Mouse (Mus musculus) CH12.LX (cell line): ENCODE results near the gene Avp. TPM values are rescaled to one million over a fixed set of nuclear protein-coding genes. Genes with fewer than 3 reads are reported as not detected.

Experiments used
- DNase-seq: peaks from one replicate; pipeline ENCODE4 v3.0.0-alpha.2; 2013; ENCODE audit errors: extremely low read depth
- H3K27ac ChIP-seq: 2 replicates; pipeline ENCODE4 v1.5.1; 2012; ENCODE audit warnings: low read depth, mild to moderate bottlenecking, control low read depth, moderate library complexity; ENCODE audit not compliant: insufficient read depth
- H3K27me3 ChIP-seq: replicated peaks from 2 replicates; pipeline ENCODE3; 2012; ENCODE audit warnings: inconsistent platforms
- H3K36me3 ChIP-seq, 2 experiments: replicated peaks in 1 of 2; 2 replicates each; pipeline versions ENCODE3 to v1.6.1; 2012; ENCODE audit warnings: inconsistent platforms in 1 of 2, low read length in 1 of 2, mild to moderate bottlenecking in 1 of 2, mixed read lengths in 1 of 2, moderate library complexity in 1 of 2; ENCODE audit not compliant: control insufficient read depth in 1 of 2, insufficient read depth in 1 of 2
- H3K4me1 ChIP-seq, 2 experiments: 2 replicates each; pipeline ENCODE4 v1.6.1; 2012; ENCODE audit warnings: inconsistent platforms in 1 of 2, moderate library complexity in 1 of 2; ENCODE audit not compliant: insufficient read depth in 2 of 2, control insufficient read depth in 1 of 2
- H3K4me2 ChIP-seq: 2 replicates; pipeline ENCODE4 v1.6.1; 2012; ENCODE audit warnings: low read depth, mild to moderate bottlenecking, control low read depth; ENCODE audit not compliant: poor library complexity, insufficient read depth, severe bottlenecking
- H3K4me3 ChIP-seq, 3 experiments: fragments of 150-350 bp in 1 of 3; sonication (generic) in 1 of 3; replicated peaks in 1 of 3; 2 replicates each; pipeline versions ENCODE3 to v1.5.1; 2011 to 2012; ENCODE audit warnings: low read depth in 2 of 3, low read length in 2 of 3, mild to moderate bottlenecking in 2 of 3, moderate library complexity in 2 of 3, control low read depth in 1 of 3, improper control_type of control experiment in 1 of 3, inconsistent platforms in 1 of 3, mixed read lengths in 1 of 3; ENCODE audit not compliant: poor library complexity in 1 of 3
- H3K79me2 ChIP-seq: replicated peaks from 2 replicates; pipeline ENCODE4 v1.6.1; 2012; ENCODE audit warnings: mild to moderate bottlenecking, moderate library complexity; ENCODE audit not compliant: control insufficient read depth, poor library complexity, insufficient read depth, severe bottlenecking; ENCODE audit errors: extremely low read depth
- H3K9ac ChIP-seq: 2 replicates; pipeline ENCODE4 v1.6.1; 2012; ENCODE audit warnings: low read depth, mild to moderate bottlenecking, control low read depth, moderate library complexity; ENCODE audit not compliant: insufficient read depth
- H3K9me3 ChIP-seq: replicated peaks from 2 replicates; pipeline ENCODE3; 2012; ENCODE audit warnings: low read length, inconsistent platforms, mixed read lengths
- CHD2 ChIP-seq: IDR thresholded peaks from 2 replicates; pipeline ENCODE4 v1.6.1; 2011; ENCODE audit warnings: low read length, improper control_type of control experiment
- CTCF ChIP-seq, 2 experiments: IDR thresholded peaks in 1 of 2; conservative IDR thresholded peaks in 1 of 2; 2 replicates each; pipeline ENCODE4 v1.5.1; 2011 to 2012; ENCODE audit warnings: low read depth in 2 of 2, low read length in 2 of 2, improper control_type of control experiment in 1 of 2, inconsistent platforms in 1 of 2, mild to moderate bottlenecking in 1 of 2, moderate library complexity in 1 of 2
- ELF1 ChIP-seq: IDR thresholded peaks from 2 replicates; pipeline ENCODE4 v1.6.1; 2014; ENCODE audit warnings: low read depth, mild to moderate bottlenecking, inconsistent platforms, low read length, improper control_type of control experiment
- HCFC1 ChIP-seq: IDR thresholded peaks from 2 replicates; pipeline ENCODE4 v1.6.1; 2012; ENCODE audit warnings: low read depth, mild to moderate bottlenecking, inconsistent platforms, low read length, improper control_type of control experiment
- JUN ChIP-seq: IDR thresholded peaks from 2 replicates; pipeline ENCODE4 v1.6.1; 2011; ENCODE audit warnings: low read depth, mild to moderate bottlenecking, low read length, improper control_type of control experiment, moderate library complexity; ENCODE audit not compliant: insufficient read depth
- JUND ChIP-seq: conservative IDR thresholded peaks from 2 replicates; pipeline ENCODE4 v1.6.1; 2011; ENCODE audit warnings: low read depth, low read length, improper control_type of control experiment
- MEF2A ChIP-seq: IDR thresholded peaks from 2 replicates; pipeline ENCODE4 v1.6.1; 2014; ENCODE audit warnings: low read depth, mild to moderate bottlenecking, inconsistent platforms, low read length, improper control_type of control experiment, borderline replicate concordance
- MXI1 ChIP-seq: IDR thresholded peaks from 2 replicates; pipeline ENCODE4 v1.6.1; 2011; ENCODE audit warnings: mild to moderate bottlenecking, low read depth, low read length, improper control_type of control experiment
- MYC ChIP-seq: IDR thresholded peaks from 2 replicates; pipeline ENCODE4 v1.6.1; 2011; ENCODE audit warnings: low read depth, mild to moderate bottlenecking, improper control_type of control experiment, low read length
- NELFE ChIP-seq: IDR thresholded peaks from 2 replicates; pipeline ENCODE4 v1.6.1; 2011; ENCODE audit warnings: low read depth, low read length, improper control_type of control experiment
- PAX5 ChIP-seq: IDR thresholded peaks from 2 replicates; pipeline ENCODE4 v1.6.1; 2012; ENCODE audit warnings: low read length, inconsistent platforms, mixed read lengths
- POLR2A ChIP-seq: IDR thresholded peaks from 2 replicates; pipeline ENCODE4 v1.6.1; 2011; ENCODE audit warnings: low read depth, mild to moderate bottlenecking, improper control_type of control experiment, low read length
- RAD21 ChIP-seq: IDR thresholded peaks from 2 replicates; pipeline ENCODE4 v1.6.1; 2011; ENCODE audit warnings: low read depth, mild to moderate bottlenecking, low read length, improper control_type of control experiment, moderate library complexity
- TBP ChIP-seq: conservative IDR thresholded peaks from 2 replicates; pipeline ENCODE4 v1.6.1; 2011; ENCODE audit warnings: low read depth, low read length, improper control_type of control experiment
- TCF12 ChIP-seq: IDR thresholded peaks from 2 replicates; pipeline ENCODE4 v1.6.1; 2014; ENCODE audit warnings: low read depth, mild to moderate bottlenecking, inconsistent platforms, low read length, improper control_type of control experiment
- USF1 ChIP-seq: IDR thresholded peaks from 2 replicates; pipeline ENCODE4 v1.6.1; 2014; ENCODE audit warnings: low read depth, mild to moderate bottlenecking, inconsistent platforms, low read length, improper control_type of control experiment
- USF2 ChIP-seq: conservative IDR thresholded peaks from 2 replicates; pipeline ENCODE4 v1.6.1; 2011; ENCODE audit warnings: low read depth, low read length, improper control_type of control experiment
- ZNF384 ChIP-seq: IDR thresholded peaks from 2 replicates; pipeline ENCODE4 v1.6.1; 2012; ENCODE audit warnings: low read depth, low read length, improper control_type of control experiment, inconsistent platforms
- dilution Hi-C: fragments of 300-500 bp; cut with MboI; formaldehyde crosslinking; loops from 2 replicates; pipeline ENCODE4 v1.14.3; 2020; ENCODE audit warnings: low sequenced_read_pairs; ENCODE audit not compliant: extremely low pct_unique_long_range_greater_than_20kb, extremely low pct_ligation_motif_present
- in situ Hi-C: fragments of 300-500 bp; cut with MboI; formaldehyde crosslinking; loops from 3 replicates; pipeline ENCODE4 v1.14.3; 2019; ENCODE audit warnings: low sequenced_read_pairs, low pct_ligation_motif_present, low pct_unique_long_range_greater_than_20kb, mixed read lengths
- polyA plus RNA-seq: library from polyadenylated mRNA; unstranded; fragments of >175 nt; gene quantifications from 2 replicates; pipeline ENCODE4 v1.2.1, GENCODE M21; 2012; ENCODE audit warnings: low read depth; ENCODE audit not compliant: insufficient read length
- total RNA-seq, 2 experiments: library from RNA; depleted of rRNA; stranded (reverse); fragments of 300-350 nt in 1 of 2; fragments of >200 nt in 1 of 2; gene quantifications; 2 replicates each; pipeline ENCODE4 v1.2.3; 2012 to 2014

The Avp gene
- total and polyA plus RNA-seq, 3 experiments: not detected

DNA sequence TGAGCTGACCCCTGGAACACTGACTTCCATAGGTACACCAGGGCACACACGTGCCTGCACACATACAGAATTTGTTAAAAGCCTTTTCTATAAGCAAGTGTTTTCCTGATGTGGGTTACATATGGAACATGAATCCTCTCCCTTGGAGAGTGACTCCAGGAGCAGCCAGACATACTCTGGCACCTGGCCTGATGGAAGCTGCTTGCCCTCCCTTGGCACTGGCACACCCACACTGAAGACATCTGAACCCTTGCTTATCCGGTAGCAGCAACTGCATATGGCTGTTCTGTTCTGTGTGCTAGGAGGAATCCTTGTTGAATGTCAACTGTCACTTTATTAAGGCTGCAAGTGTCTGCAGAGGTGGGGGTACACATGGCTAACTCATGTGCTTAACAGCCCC lies 8.7 kb upstream of the Avp start:
- no peaks in the 10 kb centered on the region for H3K79me2 ChIP-seq
- no peak overlapping the region for H3K4me2 ChIP-seq
- no peak for DNase-seq
- no peak overlapping the region for H3K27ac ChIP-seq
- dilution Hi-C loops: no loop called here
- peaks cover 36 to 63% of the 10 kb centered on the region in 2 experiments for H3K36me3 ChIP-seq
- no peaks in the 10 kb centered on the region for H3K9me3 ChIP-seq
- H3K4me1 ChIP-seq: no peaks in the 10 kb centered on the region
- TF ChIP-seq CHD2 (no peak), JUND (no peak), TBP (no peak), MXI1 (no peak), USF1 (no peak), ELF1 (no peak)
- no peak overlapping the region for H3K4me3 ChIP-seq
- no peak overlapping the region for H3K9ac ChIP-seq
- no peaks in the 10 kb centered on the region for H3K27me3 ChIP-seq
- in situ Hi-C loops: loop anchor here (10.0 kb wide), 1 partner anchor 174 kb away; no protein-coding TSS in a partner anchor

DNA sequence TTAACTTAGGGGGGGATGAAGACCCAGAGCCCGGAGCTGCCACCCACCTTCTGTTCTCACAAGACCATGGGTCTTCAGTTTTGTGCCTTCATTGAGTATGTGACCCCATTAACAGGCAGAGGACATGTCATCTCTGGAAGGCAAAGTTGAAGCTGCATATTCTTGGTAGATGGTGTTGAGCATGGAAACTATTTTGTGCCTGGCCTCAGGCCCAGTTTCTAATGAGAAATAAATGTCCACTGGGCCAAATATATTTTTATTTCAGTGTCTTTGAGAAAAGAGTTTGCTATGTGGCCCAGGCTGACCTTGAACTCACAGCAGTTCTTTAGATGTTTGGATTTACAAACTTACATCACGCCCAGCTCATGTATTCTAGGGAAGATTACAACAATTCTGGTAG lies 7.4 kb upstream of the Avp start:
- no peak overlapping the region for H3K27ac ChIP-seq
- H3K4me3 ChIP-seq: no peak overlapping the region
- no peaks in the 10 kb centered on the region for H3K79me2 ChIP-seq
- in situ Hi-C loops (loop anchor here (10.0 kb wide), 1 partner anchor 175 kb away; no protein-coding TSS in a partner anchor), dilution Hi-C loops (no loop called here)
- H3K27me3 ChIP-seq: no peaks in the 10 kb centered on the region
- H3K4me1 ChIP-seq: no peaks in the 10 kb centered on the region
- H3K9ac ChIP-seq: no peak overlapping the region
- no peaks in the 10 kb centered on the region for H3K9me3 ChIP-seq
- H3K36me3 ChIP-seq: peaks cover 25 to 50% of the 10 kb centered on the region in 2 experiments
- DNase-seq: no peak
- H3K4me2 ChIP-seq: no peak overlapping the region
- TF ChIP-seq HCFC1: no peak
- TF ChIP-seq POLR2A: no peak
- TF ChIP-seq ZNF384: no peak
- TF ChIP-seq RAD21: no peak
- TF ChIP-seq ELF1: no peak
- no peak for TF ChIP-seq CTCF (conservative IDR thresholded peaks at IDR 0.05 in 1 of 2, IDR thresholded peaks at IDR 0.05 in 1 of 2; ENCODE audit: low read depth in 2 of 2, low read length in 2 of 2)
- TF ChIP-seq TCF12: no peak
- no peak for TF ChIP-seq USF2
- no peak for TF ChIP-seq NELFE
- no peak for TF ChIP-seq MEF2A
- no peak for TF ChIP-seq PAX5
- no peak for TF ChIP-seq MYC
- TF ChIP-seq JUN: no peak
